Mouse (Mus musculus) heart, embryonic 15.5 days (tissue): ENCODE measurements around the gene Tm9sf1. TPM values are rescaled to one million over a fixed set of nuclear protein-coding genes. Genes with fewer than 3 reads are reported as not detected.

Experiments
- ATAC-seq: fragments of 200-750 bp; cut with Nextera tagmentation; replicated peaks from 2 replicates; pipeline ENCODE4 v1.8.0; 2017; ENCODE audit warnings: low read depth, moderate TSS enrichment; ENCODE audit not compliant: insufficient number of reproducible peaks, insufficient read depth, low FRiP score
- H3K27ac ChIP-seq: fragments of 300-500 bp; sonication (generic); 2 replicates; pipeline ENCODE4 v1.5.1; 2015; ENCODE audit warnings: mild to moderate bottlenecking, inconsistent platforms
- H3K27me3 ChIP-seq: fragments of 300-500 bp; sonication (generic); 2 replicates; pipeline ENCODE4 v1.6.1; 2015; ENCODE audit warnings: inconsistent platforms
- H3K36me3 ChIP-seq: fragments of 300-500 bp; sonication (generic); 2 replicates; pipeline ENCODE4 v1.6.1; 2015; ENCODE audit warnings: mild to moderate bottlenecking, inconsistent platforms
- H3K4me1 ChIP-seq: fragments of 300-500 bp; sonication (generic); replicated peaks from 2 replicates; pipeline ENCODE4 v1.6.1; 2015; ENCODE audit warnings: inconsistent platforms
- H3K4me2 ChIP-seq: fragments of 300-500 bp; sonication (generic); 2 replicates; pipeline ENCODE4 v1.6.1; 2015; ENCODE audit warnings: inconsistent platforms, mild to moderate bottlenecking, moderate library complexity
- H3K4me3 ChIP-seq: fragments of 300-500 bp; sonication (generic); 2 replicates; pipeline ENCODE4 v1.5.1; 2015; ENCODE audit warnings: mild to moderate bottlenecking, inconsistent platforms
- H3K9ac ChIP-seq: fragments of 300-500 bp; sonication (generic); 2 replicates; pipeline ENCODE4 v1.6.1; 2015; ENCODE audit warnings: mild to moderate bottlenecking, inconsistent platforms
- H3K9me3 ChIP-seq: fragments of 300-500 bp; sonication (generic); replicated peaks from 2 replicates; pipeline ENCODE4 v1.6.1; 2016; ENCODE audit warnings: inconsistent platforms
- WGBS: fragments of 180-500 bp; shearing (Covaris S2); methylation state at CpG from one replicate; pipeline ENCODE4 v1.1.7; 2015; ENCODE audit warnings: mixed read lengths; 5-methylcytosine and 5-hydroxymethylcytosine counted together
- polyA plus RNA-seq: library from polyadenylated mRNA; unstranded; fragments of >200 nt; fragmentation: Nextera tagmentation; extraction: Ambion mirVana; gene quantifications from 2 replicates; pipeline ENCODE4 v1.2.1, GENCODE M21; 2015

Gene Tm9sf1
- 76.8 and 91.2 TPM in 2 replicates for polyA plus RNA-seq

GRCm38 (mm10) chr14:55643060-55643907, at the start of gene Tm9sf1:
Gene Tm9sf1, minus strand, starts transcription at chr14:55643806.
- Histone ChIP-seq H3K9ac (peak within 1 kb of the TSS; percentile 86), H3K4me3 (peak within 1 kb of the TSS; percentile 93), H3K27ac (peak within 1 kb of the TSS; percentile 93), H3K27me3 (no peaks in the 10 kb centered on the region), H3K9me3 (no peaks in the 10 kb centered on the region), H3K4me1 (peaks cover 21% of the 10 kb centered on the region), H3K4me2 (peak within 1 kb of the TSS; percentile 78), H3K36me3 (peaks cover 31% of the 10 kb centered on the region)
- under 1% methylated on average over 89 of the region's 89 CpGs for WGBS
- peak; percentile 89 for ATAC-seq

- no peak for ATAC-seq
- Histone ChIP-seq H3K27me3 (peaks cover 4% of the 10 kb centered on the region; the same call in 1 of the 2 replicates), H3K9ac (no peak overlapping the region), H3K36me3 (no peaks in the 10 kb centered on the region), H3K9me3 (no peaks in the 10 kb centered on the region), H3K4me3 (no peak overlapping the region), H3K27ac (no peak overlapping the region), H3K4me2 (no peak overlapping the region), H3K4me1 (no peaks in the 10 kb centered on the region)
- WGBS, result 69% methylated on average over 10 of the region's 10 CpGs
Measured at GRCm38 (mm10) chr14:55689433-55689832, 45.8 kb upstream of the Tm9sf1 start.

GRCm38 (mm10) chr14:55682118-55682493, 38.5 kb upstream of the Tm9sf1 start:
- Histone ChIP-seq H3K27ac (peak overlapping the region; percentile 87), H3K36me3 (peaks cover 32% of the 10 kb centered on the region), H3K4me1 (peaks cover 8% of the 10 kb centered on the region), H3K9me3 (no peaks in the 10 kb centered on the region), H3K4me3 (peak overlapping the region; percentile 82), H3K27me3 (peaks cover 4% of the 10 kb centered on the region; the same call in 1 of the 2 replicates), H3K9ac (peak overlapping the region; percentile 87), H3K4me2 (peak overlapping the region; percentile 78)
- no peak for ATAC-seq
- 9% methylated on average over 3 of the region's 3 CpGs for WGBS

- peak within 1 kb of the TSS; percentile 82 for H3K4me3 ChIP-seq
- peak within 1 kb of the TSS; percentile 87 for H3K27ac ChIP-seq
- peak within 1 kb of the TSS; percentile 78 for H3K4me2 ChIP-seq
- WGBS, result under 1% methylated on average over 66 of the region's 66 CpGs
- ATAC-seq, result peak; percentile 96
- no peaks in the 10 kb centered on the region for H3K9me3 ChIP-seq
- H3K9ac ChIP-seq, result peak within 1 kb of the TSS; percentile 87
- H3K36me3 ChIP-seq, result peaks cover 37% of the 10 kb centered on the region
- no peaks in the 10 kb centered on the region for H3K27me3 ChIP-seq
- H3K4me1 ChIP-seq, result peaks cover 8% of the 10 kb centered on the region
Measured at GRCm38 (mm10) chr14:55681160-55682117, 37.8 kb upstream of the Tm9sf1 start, which contains the start of gene Tinf2. Gene Tinf2, minus strand, starts transcription at chr14:55681820.

- Histone ChIP-seq H3K9ac (no peak overlapping the region), H3K9me3 (no peaks in the 10 kb centered on the region), H3K4me3 (no peak overlapping the region), H3K4me1 (peaks cover 11% of the 10 kb centered on the region), H3K27ac (no peak overlapping the region), H3K27me3 (no peaks in the 10 kb centered on the region), H3K4me2 (no peak overlapping the region), H3K36me3 (peaks cover 51% of the 10 kb centered on the region)
- WGBS, result 89% methylated on average over 4 of the region's 4 CpGs
- ATAC-seq, result no peak
Measured at GRCm38 (mm10) chr14:55677615-55678014, 34.0 kb upstream of the Tm9sf1 start.

GRCm38 (mm10) chr14:55672741-55673060, 29.1 kb upstream of the Tm9sf1 start:
- Histone ChIP-seq H3K9ac (peak overlapping the region; percentile 48; the same call in 1 of the 2 replicates), H3K9me3 (no peaks in the 10 kb centered on the region), H3K36me3 (peaks cover 28% of the 10 kb centered on the region), H3K4me3 (peak overlapping the region; percentile 74), H3K4me1 (peaks cover 18% of the 10 kb centered on the region), H3K27me3 (no peaks in the 10 kb centered on the region), H3K4me2 (peak overlapping the region; percentile 77), H3K27ac (peak overlapping the region; percentile 83; the same call in 1 of the 2 replicates)
- WGBS, result 75% methylated on average over 7 of the region's 7 CpGs
- ATAC-seq, result no peak

- Histone ChIP-seq H3K9me3 (no peaks in the 10 kb centered on the region), H3K4me1 (peaks cover 18% of the 10 kb centered on the region), H3K9ac (peak within 1 kb of the TSS; percentile 71), H3K27me3 (no peaks in the 10 kb centered on the region), H3K4me2 (peak within 1 kb of the TSS; percentile 77), H3K4me3 (peak within 1 kb of the TSS; percentile 74), H3K27ac (peak within 1 kb of the TSS; percentile 83), H3K36me3 (peaks cover 22% of the 10 kb centered on the region)
- WGBS, result under 1% methylated on average over 38 of the region's 38 CpGs
- ATAC-seq, result peak; percentile 96
Measured at GRCm38 (mm10) chr14:55671833-55672740, 28.5 kb upstream of the Tm9sf1 start, which contains the start of the genes Gmpr2 and Nedd8. Gene Gmpr2, plus strand, starts transcription at chr14:55671941. Gene Nedd8, minus strand, starts transcription at chr14:55672124.

- ATAC-seq, result peak; percentile 41
- Histone ChIP-seq H3K9me3 (no peaks in the 10 kb centered on the region), H3K36me3 (peaks cover 20% of the 10 kb centered on the region), H3K4me1 (peaks cover 18% of the 10 kb centered on the region), H3K9ac (peak overlapping the region; percentile 71), H3K27ac (peak overlapping the region; percentile 83), H3K4me3 (peak overlapping the region; percentile 74), H3K27me3 (no peaks in the 10 kb centered on the region), H3K4me2 (peak overlapping the region; percentile 77)
- WGBS, result under 1% methylated on average over 12 of the region's 12 CpGs
Measured at GRCm38 (mm10) chr14:55671486-55671832, 27.9 kb upstream of the Tm9sf1 start.

GRCm38 (mm10) chr14:55660636-55661035, 17.0 kb upstream of the Tm9sf1 start:
- no peak for ATAC-seq
- Histone ChIP-seq H3K27ac (peak overlapping the region; percentile 77), H3K36me3 (peaks cover 32% of the 10 kb centered on the region), H3K4me2 (peak overlapping the region; percentile 58; the same call in 1 of the 2 replicates), H3K27me3 (no peaks in the 10 kb centered on the region), H3K9me3 (no peaks in the 10 kb centered on the region), H3K4me1 (peaks cover 28% of the 10 kb centered on the region), H3K4me3 (peak overlapping the region; percentile 73), H3K9ac (no peak overlapping the region)
- WGBS, result 49% methylated on average over 2 of the region's 2 CpGs

- Histone ChIP-seq H3K27ac (peak within 1 kb of the TSS; percentile 77), H3K36me3 (peaks cover 31% of the 10 kb centered on the region), H3K9me3 (no peaks in the 10 kb centered on the region), H3K27me3 (no peaks in the 10 kb centered on the region), H3K4me2 (peak within 1 kb of the TSS; percentile 58), H3K4me1 (peaks cover 28% of the 10 kb centered on the region), H3K4me3 (peak within 1 kb of the TSS; percentile 73), H3K9ac (peak within 1 kb of the TSS; percentile 65)
- under 1% methylated on average over 39 of the region's 39 CpGs for WGBS
- ATAC-seq, result peak; percentile 89
Measured at GRCm38 (mm10) chr14:55659960-55660573, 16.5 kb upstream of the Tm9sf1 start, which contains the start of gene Mdp1. Gene Mdp1, minus strand, starts transcription at chr14:55660508.
